Mouse (Mus musculus) CD4-positive, CD25-positive, alpha-beta regulatory T cell (primary cell): ENCODE measurements around the gene Krtap6-2. TPM values are rescaled to one million over a fixed set of nuclear protein-coding genes. Genes with fewer than 3 reads are reported as not detected.

Source experiments
- polyA plus RNA-seq: library from polyadenylated mRNA; unstranded; fragments of 100-300 nt; shearing (Covaris generic); gene quantifications from one replicate; pipeline ENCODE4 v1.2.1, GENCODE M21; 2017

Krtap6-2 gene
- polyA plus RNA-seq, result not detected

GRCm38 (mm10) chr16:89420011-89420410 is at the start of gene Krtap6-2:
TSS of gene Krtap6-2 (minus strand) at chr16:89420111.

GRCm38 (mm10) chr16:89403768-89404167 is 16.1 kb downstream of the Krtap6-2 start, which contains the start of gene Krtap21-1:
TSS of gene Krtap21-1 (minus strand) at chr16:89403868.

Other genes starting within 250 kb of the Krtap6-2 start
- gene 1110057P08Rik, start 245.4 kb downstream of the Krtap6-2 start, polyA plus RNA-seq, result not detected
- gene Krtap20-2, start 214.2 kb downstream of the Krtap6-2 start, polyA plus RNA-seq, result not detected
- not detected for gene Krtap21-1, start 16.2 kb downstream of the Krtap6-2 start, polyA plus RNA-seq
- gene Krtap8-1, start 67.8 kb upstream of the Krtap6-2 start, polyA plus RNA-seq, result not detected
- not detected for gene Krtap7-1, start 88.2 kb upstream of the Krtap6-2 start, polyA plus RNA-seq
- not detected for gene Krtap11-1, start 151.1 kb upstream of the Krtap6-2 start, polyA plus RNA-seq